Mouse (Mus musculus) small intestine, adult 2 months (tissue): Measurements from ENCODE around the gene Lamc2. TPM values are rescaled to one million over a fixed set of nuclear protein-coding genes. Genes with fewer than 3 reads are reported as not detected.
A peak's percentile ranks its signal among the peaks of the same experiment; 100 is the strongest.

ENCODE experiments used
- H3K27ac ChIP-seq: fragments of 200-500 bp; 2 replicates; pipeline ENCODE4 v1.5.1; 2012; ENCODE audit warnings: low read depth, low read length, control low read depth, inconsistent platforms; ENCODE audit not compliant: insufficient read depth
- H3K27me3 ChIP-seq: fragments of 200-500 bp; 2 replicates; pipeline ENCODE4 v1.6.1; 2012; ENCODE audit warnings: mild to moderate bottlenecking, moderate library complexity, low read length, inconsistent platforms; ENCODE audit not compliant: control insufficient read depth, insufficient read depth
- H3K36me3 ChIP-seq: fragments of 200-500 bp; 2 replicates; pipeline ENCODE4 v1.6.1; 2012; ENCODE audit warnings: mild to moderate bottlenecking, low read length, control low read depth, inconsistent platforms; ENCODE audit not compliant: control insufficient read depth, insufficient read depth
- H3K4me1 ChIP-seq: fragments of 200-500 bp; 2 replicates; pipeline ENCODE4 v1.6.1; 2012; ENCODE audit warnings: low read length, inconsistent platforms, mixed read lengths; ENCODE audit not compliant: control insufficient read depth, insufficient read depth, insufficient read length
- H3K4me3 ChIP-seq: fragments of 200-500 bp; 2 replicates; pipeline ENCODE4 v1.5.1; 2012; ENCODE audit warnings: low read depth, mild to moderate bottlenecking, control low read depth, inconsistent platforms, low read length, moderate library complexity
- CTCF ChIP-seq: fragments of 200-500 bp; IDR thresholded peaks from 2 replicates; pipeline ENCODE4 v1.5.1; 2012; ENCODE audit warnings: low read depth, mild to moderate bottlenecking, control low read depth, inconsistent platforms, low read length, moderate library complexity, mixed read lengths; ENCODE audit not compliant: insufficient replicate concordance, insufficient read length; ENCODE audit errors: extremely low read depth
- POLR2A ChIP-seq: fragments of 200-500 bp; IDR thresholded peaks from 2 replicates; pipeline ENCODE4 v1.6.1; 2012; ENCODE audit warnings: low read depth, mild to moderate bottlenecking, control low read depth, inconsistent platforms, low read length, moderate library complexity
- WGBS: fragments of 180-500 bp; shearing (Covaris S2); methylation state at CpG from one replicate; pipeline ENCODE4 v1.1.7; 2018; 5-methylcytosine and 5-hydroxymethylcytosine counted together
- polyA plus RNA-seq: library from polyadenylated mRNA; depleted of rRNA; stranded (reverse); fragments of >200 nt; gene quantifications from 2 replicates; pipeline ENCODE4 v1.2.3, GENCODE M21; 2012

Gene Lamc2
- polyA plus RNA-seq, 1 experiment: 8.7 TPM

DNA sequence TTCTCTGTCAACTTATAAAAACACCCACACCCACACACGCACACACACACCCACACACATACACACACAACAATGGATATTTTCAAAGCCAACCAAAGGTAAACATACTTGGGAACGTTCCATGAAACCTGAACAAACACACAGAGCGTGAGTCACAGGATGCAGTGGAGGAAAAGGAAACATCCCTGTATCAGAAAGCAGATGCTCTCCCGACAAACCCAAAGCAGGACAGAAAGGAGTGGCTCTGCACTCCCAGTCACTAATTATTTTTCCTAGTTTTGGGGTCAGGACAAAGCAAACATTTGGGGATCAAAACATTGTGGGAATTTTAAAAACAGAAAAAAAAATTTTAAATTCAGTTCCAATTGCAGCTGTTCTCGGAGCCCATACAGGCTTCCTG lies 38.1 kb upstream of the Lamc2 start:
- Histone ChIP-seq H3K27me3 (no peaks in the 10 kb centered on the region), H3K4me3 (no peak overlapping the region), H3K27ac (0 out of 2 replicates have a peak overlapping the region, but pooled peaks have one; percentile 3), H3K36me3 (peaks cover 10% of the 10 kb centered on the region; the same call in 1 of the 2 replicates), H3K4me1 (no peaks in the 10 kb centered on the region)
- TF ChIP-seq CTCF (no peak), POLR2A (no peak)
- WGBS: 62% methylated on average over 5 of the region's 5 CpGs

DNA sequence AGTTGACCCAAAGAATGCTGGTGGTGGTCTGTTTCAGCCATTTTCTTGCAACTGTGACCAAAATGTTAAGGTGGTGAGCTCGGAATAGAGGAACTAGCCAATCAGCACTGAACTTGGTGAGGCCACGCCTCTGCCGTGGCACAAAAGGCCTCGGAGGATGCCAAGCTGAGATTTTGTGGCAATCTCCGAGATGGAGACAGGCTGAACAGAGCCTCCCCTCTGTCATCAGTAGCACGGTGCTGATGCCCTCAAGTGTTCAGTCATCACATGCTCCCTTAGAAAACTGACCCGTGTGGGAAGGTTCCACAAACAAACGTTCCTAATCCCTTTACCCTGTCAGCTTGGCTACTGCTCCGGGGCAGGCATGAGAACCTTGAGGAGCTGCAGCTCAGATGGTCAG lies 33.1 kb upstream of the Lamc2 start:
- WGBS: 66% methylated on average over 9 of the region's 9 CpGs

DNA sequence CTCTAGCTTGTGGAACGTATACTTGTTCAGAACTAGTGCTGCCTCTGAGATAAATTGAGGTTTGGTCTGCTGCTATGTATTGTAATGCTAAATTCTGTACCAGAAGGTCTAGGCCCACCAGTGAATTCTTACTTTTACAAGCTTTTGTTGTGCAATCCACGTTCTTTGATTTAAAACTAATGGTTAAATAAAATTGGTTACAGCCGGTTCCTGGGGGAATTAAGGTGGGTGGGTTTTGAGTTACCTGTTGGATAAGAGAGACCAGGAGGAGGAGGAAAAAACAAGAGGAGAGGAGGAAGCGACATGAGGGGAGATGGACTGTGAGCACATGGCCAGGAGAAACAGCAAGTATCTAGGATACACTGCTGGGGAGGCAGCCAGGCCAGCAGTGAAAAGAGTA lies 30.3 kb upstream of the Lamc2 start:
- H3K36me3 ChIP-seq: peaks cover 2% of the 10 kb centered on the region; the same call in 1 of the 2 replicates
- TF ChIP-seq CTCF: no peak
- no peak overlapping the region for H3K4me3 ChIP-seq
- H3K4me1 ChIP-seq: no peaks in the 10 kb centered on the region
- 89% methylated on average over 4 of the region's 4 CpGs for WGBS
- no peaks in the 10 kb centered on the region for H3K27me3 ChIP-seq
- H3K27ac ChIP-seq: no peak overlapping the region

More for the DNA sequence above, 33.1 kb upstream of the Lamc2 start:
- H3K27ac ChIP-seq: no peak overlapping the region
- H3K4me1 ChIP-seq: no peaks in the 10 kb centered on the region
- H3K4me3 ChIP-seq: no peak overlapping the region
- no peaks in the 10 kb centered on the region for H3K27me3 ChIP-seq
- TF ChIP-seq CTCF: no peak
- TF ChIP-seq POLR2A: no peak
- peaks cover 2% of the 10 kb centered on the region; the same call in 1 of the 2 replicates for H3K36me3 ChIP-seq

DNA sequence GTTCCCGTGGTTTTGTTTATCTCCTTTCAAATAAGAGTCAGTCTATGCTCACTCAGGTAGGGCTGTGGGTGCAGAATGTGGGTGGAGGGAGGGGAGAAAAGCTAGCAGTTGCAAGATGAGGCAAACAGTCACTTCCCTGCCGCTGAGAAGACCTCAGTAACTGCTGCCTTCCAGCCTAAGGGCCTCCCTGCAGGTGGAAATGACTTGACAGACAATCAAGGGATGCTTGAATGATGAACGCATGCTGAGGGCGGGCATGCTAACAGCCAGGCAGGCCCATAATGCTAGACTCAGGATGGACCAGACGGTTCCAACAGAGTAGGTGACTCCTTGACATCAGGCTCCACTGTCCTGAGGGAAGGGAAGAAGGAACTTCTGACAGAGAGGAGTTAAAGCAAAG lies 29.4 kb upstream of the Lamc2 start:
- H3K36me3 ChIP-seq: no peaks in the 10 kb centered on the region
- no peaks in the 10 kb centered on the region for H3K4me1 ChIP-seq
- WGBS: 76% methylated on average over 5 of the region's 5 CpGs
- no peak for TF ChIP-seq CTCF
- no peak for TF ChIP-seq POLR2A
- no peaks in the 10 kb centered on the region for H3K27me3 ChIP-seq
- H3K4me3 ChIP-seq: no peak overlapping the region
- no peak overlapping the region for H3K27ac ChIP-seq

DNA sequence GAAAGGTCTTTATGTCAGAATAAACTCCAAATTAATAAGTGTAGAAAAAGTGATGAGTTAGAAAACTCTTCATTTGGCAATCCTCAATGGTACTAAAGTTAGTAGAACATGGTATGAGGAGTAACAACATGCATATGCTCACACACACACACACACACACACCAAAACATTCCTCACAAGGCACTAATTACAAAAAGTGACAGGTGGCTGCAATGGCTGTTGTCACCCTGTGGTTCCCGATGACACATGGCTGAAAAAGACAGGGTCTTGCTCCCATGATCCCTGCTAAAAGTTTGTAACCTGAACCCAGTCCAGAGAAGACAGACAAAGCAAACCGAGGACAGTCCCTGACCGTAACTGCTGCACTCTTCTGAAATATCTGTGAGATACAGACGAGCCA lies 24.7 kb upstream of the Lamc2 start:
- H3K4me3 ChIP-seq: no peak overlapping the region
- H3K27ac ChIP-seq: no peak overlapping the region
- WGBS: 71% methylated on average over 4 of the region's 4 CpGs

DNA sequence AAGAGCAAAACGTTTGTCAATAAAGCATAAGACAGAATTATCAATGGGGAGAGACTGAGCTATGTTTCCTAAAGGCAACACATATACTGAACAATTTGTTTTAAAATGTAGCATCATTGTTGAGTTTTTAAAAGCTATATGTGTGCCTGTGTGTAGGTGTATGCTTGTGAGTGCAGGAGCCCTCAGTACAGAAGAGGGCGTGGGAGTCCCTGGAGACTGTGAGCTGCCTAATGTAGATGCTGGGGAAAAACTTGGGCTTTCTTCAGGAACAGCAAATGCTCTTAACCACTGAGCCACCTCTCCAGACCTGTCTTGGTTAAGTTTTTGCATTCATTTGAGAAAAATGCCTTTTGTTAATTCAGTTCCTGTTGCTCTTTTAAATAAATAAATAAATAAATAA lies 24.0 kb upstream of the Lamc2 start:
- TF ChIP-seq POLR2A: no peak
- 79% methylated on average over 2 of the region's 2 CpGs for WGBS
- no peak overlapping the region for H3K4me3 ChIP-seq
- no peaks in the 10 kb centered on the region for H3K36me3 ChIP-seq
- no peak overlapping the region for H3K27ac ChIP-seq
- no peaks in the 10 kb centered on the region for H3K4me1 ChIP-seq
- H3K27me3 ChIP-seq: no peaks in the 10 kb centered on the region

More for the DNA sequence above, 24.7 kb upstream of the Lamc2 start:
- Histone ChIP-seq H3K4me1 (no peaks in the 10 kb centered on the region), H3K27me3 (no peaks in the 10 kb centered on the region), H3K36me3 (no peaks in the 10 kb centered on the region)
- TF ChIP-seq CTCF: no peak
- TF ChIP-seq POLR2A: no peak

DNA sequence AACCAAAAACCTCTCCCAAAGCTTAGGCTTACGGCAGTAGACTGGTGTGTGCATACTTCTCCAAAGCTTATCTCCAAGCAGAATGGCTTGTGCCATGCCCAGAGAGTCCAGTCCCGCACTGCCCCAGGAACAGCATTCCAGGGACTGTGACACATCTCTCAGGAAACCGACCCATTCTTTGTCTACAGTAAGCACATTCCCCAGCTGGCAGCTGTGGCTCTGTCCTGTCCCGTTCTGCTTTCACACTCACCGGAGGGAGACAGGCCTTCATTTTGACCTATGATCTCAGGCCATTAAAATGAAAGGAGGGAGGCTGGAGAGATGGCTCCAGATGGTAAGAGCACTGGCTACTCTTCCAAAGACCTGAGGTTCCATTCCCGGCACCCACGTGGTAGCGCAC lies 15.9 kb upstream of the Lamc2 start:
- Histone ChIP-seq H3K36me3 (no peaks in the 10 kb centered on the region), H3K4me3 (no peak overlapping the region), H3K27me3 (no peaks in the 10 kb centered on the region), H3K27ac (no peak overlapping the region), H3K4me1 (0 out of 2 replicates have a peak, but pooled peaks cover 2% of the 10 kb centered on the region)
- no peak for TF ChIP-seq CTCF
- TF ChIP-seq POLR2A: no peak
- 63% methylated on average over 8 of the region's 8 CpGs for WGBS

DNA sequence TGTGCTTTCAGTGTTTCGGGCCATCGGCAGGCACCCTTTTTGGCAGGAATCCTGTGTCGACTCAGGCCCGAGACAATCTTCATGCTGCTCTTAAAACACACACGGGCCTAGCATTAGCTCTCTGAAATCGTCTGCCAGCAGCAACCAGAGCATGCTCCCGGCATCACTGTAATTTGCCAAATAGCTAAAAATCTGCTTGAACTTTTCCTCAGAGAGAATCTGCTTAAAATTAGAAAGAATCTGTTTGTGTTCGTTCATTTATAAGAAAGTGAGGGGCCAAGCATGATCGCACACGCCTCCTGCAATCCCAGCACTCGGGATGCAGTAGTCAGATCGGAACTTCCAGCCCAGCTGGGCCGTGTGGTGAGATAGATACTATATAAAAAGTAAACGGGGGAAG lies 15.2 kb upstream of the Lamc2 start:
- no peaks in the 10 kb centered on the region for H3K36me3 ChIP-seq
- H3K27me3 ChIP-seq: no peaks in the 10 kb centered on the region
- WGBS: 79% methylated on average over 14 of the region's 14 CpGs
- no peak overlapping the region for H3K27ac ChIP-seq
- no peak for TF ChIP-seq CTCF
- H3K4me1 ChIP-seq: peaks cover 2% of the 10 kb centered on the region; the same call in 1 of the 2 replicates
- no peak overlapping the region for H3K4me3 ChIP-seq
